Comparison of ENCODE assay signal across 9 mouse cellular contexts in genomic region chr7:16466565-16466964, GRCm38 (mm10). TPM values are rescaled to one million over a fixed set of nuclear protein-coding genes. Genes with fewer than 3 reads are reported as not detected.
DNase-seq lines count a peak whose midpoint lies in the region; ATAC-seq and TF ChIP-seq lines count a peak whose summit lies in the region.
"Had no signal": no experiment of that assay in that cellular context is flagged by ENCODE, and none has a peak within 500 bp of the region (broad histone marks: within the 10 kb centered on the region; RNA-seq: fewer than 3 reads in every experiment).

No protein-coding gene starts in this region.

- no peak overlapping the region for H3K9ac ChIP-seq in heart, postnatal 0 days (replicated peaks; ENCODE audit: low read depth, low read length)
- H3K9ac ChIP-seq in embryonic facial prominence, embryonic 11.5 days (replicated peaks; ENCODE audit: low read length): no peak overlapping the region

- WGBS in heart, postnatal 0 days: 61% methylated on average over 4 of the region's 4 CpGs
- 60% methylated on average over 4 of the region's 4 CpGs for WGBS in embryonic facial prominence, embryonic 11.5 days

- no peaks in the 10 kb centered on the region for H3K4me1 ChIP-seq in heart, postnatal 0 days (ENCODE audit: control insufficient read depth, insufficient read depth)
- no peaks in the 10 kb centered on the region; the same call in 1 of the 2 replicates for H3K4me1 ChIP-seq in embryonic facial prominence, embryonic 11.5 days (ENCODE audit: control insufficient read depth, insufficient read depth, low read length)

- no peak overlapping the region for H3K4me3 ChIP-seq in heart, postnatal 0 days (ENCODE audit: low read depth, low read length)
- no peak overlapping the region for H3K4me3 ChIP-seq in embryonic facial prominence, embryonic 11.5 days (ENCODE audit: low read depth, low read length)
- H3K4me3 ChIP-seq: myocyte had no signal

- peaks cover 5% of the 10 kb centered on the region; the same call in 1 of the 2 replicates for H3K27me3 ChIP-seq in heart, postnatal 0 days (ENCODE audit: control insufficient read depth, insufficient read depth, low read length)
- peaks cover 4% of the 10 kb centered on the region; the same call in 1 of the 2 replicates for H3K27me3 ChIP-seq in embryonic facial prominence, embryonic 11.5 days (ENCODE audit: control insufficient read depth, insufficient read depth, low read length)

- 0 out of 2 replicates have a peak, but pooled peaks have one; percentile 19 for TF ChIP-seq CTCF in heart, postnatal 0 days (IDR thresholded peaks at IDR 0.05; ENCODE audit: low read depth)

- no peak for TF ChIP-seq EP300 in heart, postnatal 0 days (IDR thresholded peaks at IDR 0.05; ENCODE audit: low read depth)

- H3K9me3 ChIP-seq in heart, postnatal 0 days (replicated peaks; ENCODE audit: control insufficient read depth, low read length): no peaks in the 10 kb centered on the region
- H3K9me3 ChIP-seq in embryonic facial prominence, embryonic 11.5 days (replicated peaks; ENCODE audit: control insufficient read depth, low read length): no peaks in the 10 kb centered on the region

- no peak for DNase-seq in heart, postnatal 0 days (ENCODE audit: low spot score)
- DNase-seq in heart, postnatal 14 days: no peak
- peak; percentile 51 to 75 for DNase-seq in spleen, postnatal 4 days (ENCODE audit: low spot score in 2 of 2)
- no peak for DNase-seq in spleen, postnatal 36 days (ENCODE audit: low spot score in 2 of 2)
- peak; percentile 42 for DNase-seq in embryonic facial prominence, embryonic 11.5 days (ENCODE audit: low spot score)
- peak; percentile 33 for DNase-seq in thymus, postnatal 14 days
- DNase-seq in adrenal gland, adult 2 months: no peak

- ATAC-seq in heart, postnatal 0 days (ENCODE audit: insufficient read depth, low read depth): no peak
- ATAC-seq in embryonic facial prominence, embryonic 11.5 days (replicated peaks; ENCODE audit: insufficient number of reproducible peaks, low FRiP score, low TSS enrichment, low read depth): no peak
- ATAC-seq in frontal cortex, adult (ENCODE audit: low TSS enrichment): no peak

- no peaks in the 10 kb centered on the region for H3K36me3 ChIP-seq in heart, postnatal 0 days (replicated peaks; ENCODE audit: control insufficient read depth, insufficient read depth, low read length)
- H3K36me3 ChIP-seq in embryonic facial prominence, embryonic 11.5 days (replicated peaks; ENCODE audit: control insufficient read depth, insufficient read depth, low read depth, low read length): no peaks in the 10 kb centered on the region

- intact Hi-C loops in heart, postnatal 14 days (cut with DNase I): loop anchor here (10.0 kb wide), 1 partner anchor 172 kb away; no protein-coding TSS in a partner anchor

- no peak overlapping the region for H3K27ac ChIP-seq in heart, postnatal 0 days (ENCODE audit: low read depth)
- no peak overlapping the region for H3K27ac ChIP-seq in embryonic facial prominence, embryonic 11.5 days (replicated peaks; ENCODE audit: low read depth, low read length)

- no peak overlapping the region for H3K4me2 ChIP-seq in heart, postnatal 0 days (ENCODE audit: low read depth, low read length)
- H3K4me2 ChIP-seq in embryonic facial prominence, embryonic 11.5 days (ENCODE audit: low read depth, low read length): no peak overlapping the region

RNA-seq across cellular contexts. Expression of gene Npas1, which starts 11.0 kb away (rescaled TPM):
- total RNA-seq in heart, postnatal 0 days (2014; rRNA removed; ENCODE audit: low replicate concordance): not detected in 2 replicates
- polyA plus RNA-seq in heart, postnatal 0 days (2015; fragmentation: Nextera tagmentation; extraction: Ambion mirVana): 0.18 and 0.29 TPM in 2 replicates
- not detected for total RNA-seq in heart, postnatal 14 days (2021)
- polyA plus RNA-seq in embryonic facial prominence, embryonic 11.5 days (2014; fragmentation: Nextera tagmentation; extraction: Ambion mirVana): 0.21 and 0.25 TPM in 2 replicates
- total RNA-seq in adrenal gland, adult 2 months (2021): not detected
- not detected in 2 replicates for polyA plus RNA-seq in adrenal gland, adult 2 months (2012; rRNA removed)

RNA-seq across cellular contexts. Expression of gene Tmem160, which starts 14.0 kb away (rescaled TPM):
- 94.2 and 123 TPM in 2 replicates for total RNA-seq in heart, postnatal 0 days (2014; rRNA removed; ENCODE audit: low replicate concordance)
- 153 and 154 TPM in 2 replicates for polyA plus RNA-seq in heart, postnatal 0 days (2015; fragmentation: Nextera tagmentation; extraction: Ambion mirVana)
- 10 to 100 TPM; 85.0 to 86.8 TPM for total RNA-seq in heart, postnatal 14 days (2021)
- 50.7 and 60.0 TPM in 2 replicates for polyA plus RNA-seq in embryonic facial prominence, embryonic 11.5 days (2014; fragmentation: Nextera tagmentation; extraction: Ambion mirVana)
- 10 to 100 TPM; 31.1 to 76.6 TPM for total RNA-seq in adrenal gland, adult 2 months (2021)
- 409 and 528 TPM in 2 replicates for polyA plus RNA-seq in adrenal gland, adult 2 months (2012; rRNA removed)

Comparison
In these comparisons a context has a peak if more than half of its experiments do, and no peak if none do; other contexts are left out.
1. DNase-seq: peak in spleen, postnatal 4 days (2 of 2), embryonic facial prominence, embryonic 11.5 days (single experiment) and thymus, postnatal 14 days (single experiment); none in heart, postnatal 0 days (single experiment), heart, postnatal 14 days (0 of 2), spleen, postnatal 36 days (0 of 2) and adrenal gland, adult 2 months (single experiment).